Mouse (Mus musculus): ENCODE results near the gene Gm49387. TPM values are rescaled to one million over a fixed set of nuclear protein-coding genes. Genes with fewer than 3 reads are reported as not detected.

Gm49387 gene
- total RNA-seq, 2 experiments from 2014 or later, result 2.7 TPM; not detected in 1

- no peak for ATAC-seq (replicated peaks; ENCODE audit: low FRiP score, poor library complexity, severe bottlenecking)
Measured at GRCm38 (mm10) chr14:31586451-31586850, 54.2 kb downstream of the Gm49387 start.

DNA sequence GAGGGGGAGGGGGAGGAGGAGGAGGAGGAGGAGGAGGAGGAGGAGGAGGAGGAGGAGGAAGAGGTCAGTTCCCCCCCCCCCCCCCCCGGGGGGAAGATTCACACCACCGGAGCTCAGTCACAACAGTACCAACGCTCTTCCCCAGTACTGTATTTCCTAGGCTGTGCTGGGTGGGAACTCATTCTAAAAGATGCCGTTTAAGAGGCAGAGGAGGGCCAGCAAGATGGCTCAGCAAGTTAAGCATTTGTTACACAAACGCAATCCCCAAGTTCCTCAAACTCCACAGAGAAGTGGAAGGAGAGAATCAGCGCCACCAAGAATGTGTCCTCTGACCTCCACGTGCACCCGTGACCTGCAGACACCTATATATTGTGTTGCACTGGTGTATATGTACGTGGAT, 57.6 kb downstream of the Gm49387 start:
- no peak for ATAC-seq (replicated peaks; ENCODE audit: low FRiP score, poor library complexity, severe bottlenecking)

- no peak for ATAC-seq (replicated peaks; ENCODE audit: low FRiP score, poor library complexity, severe bottlenecking)
Measured at GRCm38 (mm10) chr14:31577966-31578735, 62.5 kb downstream of the Gm49387 start.

GRCm38 (mm10) chr14:31576846-31577697, 63.6 kb downstream of the Gm49387 start:
- ATAC-seq (replicated peaks; ENCODE audit: low FRiP score, poor library complexity, severe bottlenecking), result no peak

- no peak for ATAC-seq (replicated peaks; ENCODE audit: low FRiP score, poor library complexity, severe bottlenecking)
Measured at GRCm38 (mm10) chr14:31575866-31576265, 64.8 kb downstream of the Gm49387 start.

DNA sequence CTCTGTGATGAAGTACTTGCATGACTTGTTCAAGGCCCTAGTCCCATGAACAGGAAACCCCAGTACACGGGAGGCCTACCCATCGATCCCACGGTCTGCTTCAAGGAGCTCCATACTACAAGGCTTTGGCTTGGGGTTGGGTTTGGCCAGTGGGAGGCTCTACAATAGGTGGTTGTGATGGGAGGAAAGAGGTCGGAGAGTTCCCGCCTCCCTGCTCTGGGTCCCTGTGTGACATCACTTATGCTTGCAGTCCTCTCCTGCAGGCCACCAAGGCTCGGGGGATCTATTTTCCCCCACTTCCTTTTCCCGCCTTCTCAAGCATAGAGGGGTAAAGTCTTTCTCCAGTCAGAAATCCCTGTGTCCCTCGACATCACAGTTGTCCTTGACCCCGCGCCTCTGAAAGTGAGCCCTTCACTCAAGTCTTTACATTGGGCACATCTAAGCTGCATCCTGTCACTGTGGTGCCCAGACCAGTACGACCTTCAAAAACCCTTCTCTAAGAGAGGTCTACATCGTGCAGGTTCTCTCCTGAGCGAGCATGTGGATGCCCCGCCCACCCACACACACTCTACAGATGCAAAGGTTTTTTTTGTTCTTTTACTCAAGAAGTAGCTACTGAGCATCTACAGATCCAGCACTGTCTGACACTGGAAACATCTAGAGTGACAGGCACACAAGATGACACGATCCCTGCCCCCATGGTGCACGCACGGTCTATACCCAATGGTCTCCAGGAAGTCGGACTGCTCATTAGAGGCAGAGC, 65.6 kb downstream of the Gm49387 start:
- no peak for ATAC-seq (replicated peaks; ENCODE audit: low FRiP score, poor library complexity, severe bottlenecking)

- ATAC-seq (replicated peaks; ENCODE audit: low FRiP score, poor library complexity, severe bottlenecking), result no peak
Measured at GRCm38 (mm10) chr14:31572561-31573175, 68.0 kb downstream of the Gm49387 start.

- ATAC-seq (replicated peaks; ENCODE audit: low FRiP score, poor library complexity, severe bottlenecking), result no peak
Measured at GRCm38 (mm10) chr14:31571419-31571818, 69.3 kb downstream of the Gm49387 start.

DNA sequence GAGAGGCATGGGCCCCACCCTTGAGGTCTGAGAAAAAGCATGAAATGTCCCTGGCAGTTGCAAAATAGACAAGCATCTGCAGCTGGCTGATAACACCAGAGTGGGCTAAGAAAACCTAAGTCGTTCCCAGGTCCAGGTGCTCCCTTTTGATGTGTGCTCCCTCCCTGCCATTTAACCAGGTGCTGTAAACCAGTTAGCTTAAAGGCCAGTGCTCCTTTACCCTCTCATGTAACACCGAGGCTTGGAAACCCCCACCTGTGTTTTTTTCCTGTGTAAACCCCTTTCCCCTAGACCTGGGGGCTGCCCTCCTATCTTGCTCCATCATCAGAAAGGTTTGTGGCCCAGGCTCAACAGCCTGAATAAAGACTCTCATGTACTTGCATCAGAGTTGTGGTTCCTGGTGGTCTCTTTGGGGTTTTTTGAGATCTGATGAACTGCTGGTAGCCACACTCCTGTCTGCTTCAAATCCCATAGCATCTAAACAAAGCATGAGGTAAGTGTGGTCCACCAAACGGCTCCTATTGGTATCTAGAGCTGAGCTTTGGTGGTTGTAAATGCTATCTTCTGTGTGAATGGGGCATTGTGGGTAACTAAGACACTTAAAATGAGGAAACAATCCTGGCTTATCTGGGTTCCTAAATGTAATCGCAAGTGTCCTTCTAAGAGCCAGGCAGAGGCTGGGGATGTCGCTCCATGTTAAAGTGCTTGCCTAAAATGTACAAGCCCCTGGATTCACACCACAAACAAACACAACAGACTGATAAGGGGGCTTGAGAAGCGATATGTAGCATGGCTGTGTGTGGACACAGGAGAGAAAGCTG, 70.3 kb downstream of the Gm49387 start:
- ATAC-seq (replicated peaks; ENCODE audit: low FRiP score, poor library complexity, severe bottlenecking), result no peak

DNA sequence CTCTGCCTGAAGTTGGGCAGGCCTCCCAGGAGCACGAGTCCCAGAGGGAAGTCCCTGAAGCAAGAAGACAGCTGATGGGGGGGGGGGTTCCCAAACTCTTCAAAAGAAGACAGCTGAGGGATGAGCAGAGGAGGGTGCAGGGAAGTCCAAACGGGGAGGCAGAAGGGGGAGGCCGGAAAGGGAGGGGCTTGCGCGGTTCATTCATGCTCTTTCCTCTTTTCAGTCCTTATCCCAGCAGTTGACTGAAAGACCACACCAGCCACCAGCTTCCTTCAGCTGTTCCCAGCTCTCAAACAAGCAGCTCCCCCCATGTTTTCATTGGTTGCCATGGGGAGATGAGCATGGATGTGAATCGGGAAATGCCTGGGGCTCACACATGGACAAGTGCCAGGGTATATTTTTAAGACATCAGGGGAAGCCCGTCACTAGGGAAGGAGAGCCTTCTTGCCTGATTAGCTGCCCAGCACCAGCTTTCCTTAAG, 71.5 kb downstream of the Gm49387 start:
- no peak for ATAC-seq (replicated peaks; ENCODE audit: low FRiP score, poor library complexity, severe bottlenecking)

- ATAC-seq (replicated peaks; ENCODE audit: low FRiP score, poor library complexity, severe bottlenecking), result no peak
Measured at GRCm38 (mm10) chr14:31565478-31566212, 75.0 kb downstream of the Gm49387 start.

DNA sequence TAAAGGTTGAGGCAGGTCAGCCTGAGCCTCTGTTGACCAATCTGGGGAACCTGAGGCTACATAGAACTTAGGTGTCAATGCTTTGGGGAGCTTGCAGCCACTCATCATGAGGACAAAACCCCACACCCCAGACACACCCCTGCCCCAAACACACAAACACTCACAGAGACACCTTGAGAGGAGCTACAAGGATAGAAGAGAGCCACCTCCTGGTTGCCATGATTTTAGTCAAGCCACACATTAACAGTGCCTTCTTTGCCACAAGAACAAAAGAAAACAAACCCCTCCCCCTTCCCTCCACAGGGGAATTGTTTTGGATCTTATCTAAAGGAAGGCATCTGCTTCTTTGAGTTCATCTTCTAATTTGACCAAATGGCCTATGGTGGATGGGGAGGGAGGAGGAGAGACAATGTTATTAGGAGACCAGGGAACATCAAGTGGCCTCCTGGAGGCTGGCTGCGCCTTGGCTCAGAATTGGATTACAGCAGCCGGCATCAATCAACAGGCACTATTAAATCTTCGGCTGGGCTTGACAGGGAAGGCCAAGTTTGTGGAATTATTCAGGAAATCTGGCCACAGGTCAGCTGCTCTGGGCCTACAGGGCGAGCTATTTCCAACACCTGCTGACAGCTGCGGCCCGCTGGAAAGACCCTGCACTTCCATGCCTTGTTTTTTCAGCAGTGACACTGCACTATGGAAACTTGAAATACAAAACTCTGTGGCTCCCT, 76.1 kb downstream of the Gm49387 start:
- ATAC-seq (replicated peaks; ENCODE audit: low FRiP score, poor library complexity, severe bottlenecking), result no peak

- ATAC-seq (replicated peaks; ENCODE audit: low FRiP score, poor library complexity, severe bottlenecking), result no peak; the same call in 1 of the 2 replicates
Measured at GRCm38 (mm10) chr14:31560886-31561285, 79.8 kb downstream of the Gm49387 start.

DNA sequence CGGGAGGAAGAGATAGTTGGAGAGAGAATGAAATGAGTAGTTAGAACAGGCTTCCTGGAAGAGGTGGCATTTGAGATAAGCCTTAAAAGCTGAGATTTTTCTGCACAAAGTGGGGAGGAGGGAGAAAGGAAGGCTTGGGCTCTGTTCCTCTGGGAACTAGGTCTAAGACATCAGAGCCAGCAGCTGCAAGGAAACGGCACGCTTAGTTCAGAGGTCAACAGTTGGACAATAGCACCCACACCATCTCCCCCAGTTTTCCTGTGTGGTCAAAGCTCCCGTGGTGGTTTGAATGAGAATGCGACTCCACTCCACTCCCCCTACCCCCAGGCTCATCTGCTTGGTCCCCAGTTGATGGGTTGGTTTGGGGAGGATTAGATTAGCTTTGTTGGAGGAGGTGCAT, 81.5 kb downstream of the Gm49387 start:
- no peak for ATAC-seq (replicated peaks; ENCODE audit: low FRiP score, poor library complexity, severe bottlenecking)

DNA sequence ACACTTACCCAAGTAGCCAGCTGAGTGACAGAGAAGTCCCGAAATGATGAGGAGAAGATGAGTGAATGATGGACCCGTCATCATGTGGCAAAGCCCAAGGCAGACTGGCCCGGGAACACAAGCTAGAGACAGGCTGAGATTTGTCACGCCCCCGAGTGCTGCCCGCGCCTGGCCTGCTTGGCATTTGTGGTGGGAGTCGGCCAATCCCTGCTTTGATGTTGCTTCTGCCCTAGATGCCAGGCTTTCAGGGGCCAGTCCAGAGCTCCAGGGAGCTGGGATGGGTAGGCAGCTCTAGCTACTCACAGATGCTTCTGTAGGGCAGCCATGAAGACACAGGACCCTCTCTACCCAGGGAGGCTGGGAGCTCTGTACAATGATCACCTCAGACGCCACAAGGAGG, 82.9 kb downstream of the Gm49387 start:
- no peak for ATAC-seq (replicated peaks; ENCODE audit: low FRiP score, poor library complexity, severe bottlenecking)

GRCm38 (mm10) chr14:31557273-31557672, 83.4 kb downstream of the Gm49387 start:
- ATAC-seq (replicated peaks; ENCODE audit: low FRiP score, poor library complexity, severe bottlenecking), result no peak

DNA sequence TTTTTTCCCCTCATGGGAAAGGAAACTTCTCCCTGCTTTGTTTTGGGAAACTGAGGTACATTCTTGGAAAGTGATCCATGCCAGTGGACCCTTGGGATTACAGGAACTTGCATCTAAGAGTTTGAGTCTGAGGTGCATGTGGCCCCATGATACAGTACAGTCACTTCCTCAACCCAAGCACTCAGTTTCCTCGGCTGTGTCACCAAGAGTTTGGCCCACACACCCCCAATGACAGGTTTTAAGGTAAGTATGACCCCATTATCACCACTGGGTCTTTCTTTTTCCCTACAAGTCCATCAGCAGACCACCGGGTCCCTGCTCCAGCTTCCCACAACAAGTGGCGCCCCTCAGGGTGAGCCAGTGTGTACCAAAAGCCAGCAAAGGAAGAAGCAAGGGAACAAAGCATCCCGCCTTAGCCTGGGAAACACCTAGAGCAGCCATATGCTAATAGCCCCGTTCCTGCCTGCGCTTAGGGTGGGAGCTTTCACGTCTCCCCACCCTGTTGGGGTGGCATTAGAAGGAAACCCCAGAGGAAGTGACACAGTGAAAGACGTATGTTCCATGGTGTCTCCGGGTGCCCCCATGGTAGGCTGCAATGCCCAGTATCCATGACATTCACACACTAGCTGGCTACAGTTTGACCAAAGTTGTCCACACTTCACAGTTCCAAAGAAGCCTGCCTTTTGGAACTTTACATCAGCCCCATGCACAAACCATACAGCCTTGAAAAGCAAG, 84.0 kb downstream of the Gm49387 start:
- ATAC-seq (replicated peaks; ENCODE audit: low FRiP score, poor library complexity, severe bottlenecking), result no peak

Data from erythroblast, adult 5-6 weeks (primary cell).